Mouse (Mus musculus) myocyte (in vitro differentiated cells): ENCODE data around the gene Lce1d.

Experiments
- CEBPB ChIP-seq: IDR thresholded peaks from 2 replicates; pipeline ENCODE4 v1.6.1; 2011; ENCODE audit warnings: mild to moderate bottlenecking, moderate library complexity; ENCODE audit not compliant: poor library complexity, insufficient read depth, severe bottlenecking
- E2F4 ChIP-seq: IDR thresholded peaks from one replicate; pipeline ENCODE4 v1.6.1; 2011; ENCODE audit warnings: mild to moderate bottlenecking, control low read depth, moderate library complexity; ENCODE audit not compliant: insufficient read depth
- MYOD1 ChIP-seq, 3 experiments: IDR thresholded peaks; one replicate each; pipeline ENCODE4 v1.6.1; 2011; ENCODE audit warnings: control low read depth in 2 of 3, low read depth in 2 of 3, mild to moderate bottlenecking in 2 of 3, moderate library complexity in 1 of 3; ENCODE audit not compliant: insufficient read length in 2 of 3, control insufficient read depth in 1 of 3
- POLR2A ChIP-seq: IDR thresholded peaks from one replicate; pipeline ENCODE4 v1.6.1; 2011; ENCODE audit warnings: low read depth, mild to moderate bottlenecking, control low read depth, moderate library complexity; ENCODE audit not compliant: insufficient read length
- REST ChIP-seq: IDR thresholded peaks from one replicate; pipeline ENCODE4 v1.6.1; 2011; ENCODE audit warnings: mild to moderate bottlenecking, control low read depth, moderate library complexity; ENCODE audit not compliant: insufficient read depth, insufficient read length
- TCF12 ChIP-seq: IDR thresholded peaks from one replicate; pipeline ENCODE4 v1.6.1; 2011; ENCODE audit warnings: mild to moderate bottlenecking, control low read depth; ENCODE audit not compliant: poor library complexity, insufficient read depth, severe bottlenecking
- USF1 ChIP-seq: IDR thresholded peaks from one replicate; pipeline ENCODE4 v1.6.1; 2011; ENCODE audit warnings: low read depth, mild to moderate bottlenecking, control low read depth, moderate library complexity

GRCm38 (mm10) chr3:92678947-92679346 lies 8.1 kb downstream of the Lce1d start, which contains the start of gene Lce1c:
- TF ChIP-seq CEBPB: no peak
- no peak for TF ChIP-seq E2F4
- TF ChIP-seq POLR2A: no peak
- no peak for TF ChIP-seq REST
- TF ChIP-seq MYOD1 (IDR thresholded peaks at IDR 0.05; ENCODE audit: control insufficient read depth in 1 of 3, insufficient read length in 2 of 3, low read depth in 2 of 3): no peak
- TF ChIP-seq USF1: no peak
- TF ChIP-seq TCF12: no peak
